In the genomic region with DNA sequence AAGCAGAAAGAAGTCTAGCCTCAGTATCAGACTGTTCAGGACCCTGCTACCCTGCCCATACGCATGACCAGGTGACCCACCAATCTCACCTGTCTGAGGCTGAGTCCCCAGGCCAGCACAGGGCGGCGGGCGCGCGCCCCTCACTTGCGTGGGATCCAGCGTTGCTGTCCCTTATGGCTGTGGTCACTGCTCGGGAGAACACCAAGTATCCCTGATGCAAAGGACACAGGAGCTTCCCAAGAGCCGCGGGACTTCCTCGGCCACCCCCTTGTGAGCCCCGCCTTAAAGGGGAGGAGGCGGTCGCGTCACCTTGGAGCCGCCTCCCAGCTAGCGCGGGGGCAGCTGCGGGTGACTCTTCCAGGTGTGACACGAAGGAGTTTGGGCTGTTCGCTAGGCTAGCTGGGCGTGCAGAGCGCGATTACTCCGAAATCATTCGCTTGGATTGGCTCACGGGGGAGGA, we compare ENCODE assay signal across 8 mouse cellular contexts. TPM values are rescaled to one million over a fixed set of nuclear protein-coding genes. Genes with fewer than 3 reads are reported as not detected.
A peak's percentile ranks its signal among the peaks of the same experiment; 100 is the strongest.
DNase-seq lines count a peak whose midpoint lies in the region; ATAC-seq lines count a peak whose summit lies in the region.

Gene Mctp2, minus strand, starts transcription at position 227 of the 460 bp plus-strand sequence.

- peak within 1 kb of the TSS; percentile 24; the same call in 1 of the 2 replicates for H3K9ac ChIP-seq in embryonic facial prominence, embryonic 15.5 days
- H3K9ac ChIP-seq in heart, embryonic 16.5 days (ENCODE audit: low read length), result peak within 1 kb of the TSS; percentile 69
- H3K9ac ChIP-seq in lung, embryonic 16.5 days (ENCODE audit: low read length), result peak within 1 kb of the TSS; percentile 78

- H3K4me2 ChIP-seq in embryonic facial prominence, embryonic 15.5 days (replicated peaks), result peak within 1 kb of the TSS; percentile 95
- H3K4me2 ChIP-seq in heart, embryonic 16.5 days (ENCODE audit: low read depth, low read length), result peak within 1 kb of the TSS; percentile 94
- H3K4me2 ChIP-seq in lung, embryonic 16.5 days (ENCODE audit: low read depth, low read length), result peak within 1 kb of the TSS; percentile 95

- 0% methylated on average over 28 of the region's 28 CpGs for WGBS in embryonic facial prominence, embryonic 15.5 days
- WGBS in heart, embryonic 16.5 days, result 0% methylated on average over 28 of the region's 28 CpGs
- under 1% methylated on average over 28 of the region's 28 CpGs for WGBS in lung, embryonic 16.5 days

- H3K4me3 ChIP-seq in embryonic facial prominence, embryonic 15.5 days (replicated peaks), result peak within 1 kb of the TSS; percentile 54
- peak within 1 kb of the TSS; percentile 61 for H3K4me3 ChIP-seq in heart, embryonic 16.5 days (ENCODE audit: low read length)
- peak within 1 kb of the TSS; percentile 78 for H3K4me3 ChIP-seq in lung, embryonic 16.5 days (ENCODE audit: low read length)

- H3K36me3 ChIP-seq in embryonic facial prominence, embryonic 15.5 days, result no peaks in the 10 kb centered on the region
- no peaks in the 10 kb centered on the region for H3K36me3 ChIP-seq in heart, embryonic 16.5 days (ENCODE audit: control insufficient read depth, insufficient read depth)
- no peaks in the 10 kb centered on the region for H3K36me3 ChIP-seq in lung, embryonic 16.5 days (ENCODE audit: control insufficient read depth, insufficient read depth, low read length)

- peak; percentile 4 for DNase-seq in gastrocnemius, adult 18-20 months (ENCODE audit: low spot score)
- no peak for DNase-seq in gastrocnemius, postnatal 36 days
- DNase-seq in kidney, postnatal 14 days, result peak; percentile 76
- DNase-seq in ovary, postnatal 10 days (ENCODE audit: low spot score), result peak; percentile 10
- peak; percentile 91 for DNase-seq in thymus, postnatal 0 days (ENCODE audit: low spot score)

- intact Hi-C loops in gastrocnemius, postnatal 36 days (cut with DNase I), result no loop called here

- 0 out of 2 replicates have a peak, but pooled peaks cover 3% of the 10 kb centered on the region for H3K27me3 ChIP-seq in embryonic facial prominence, embryonic 15.5 days
- no peaks in the 10 kb centered on the region for H3K27me3 ChIP-seq in heart, embryonic 16.5 days (ENCODE audit: control insufficient read depth, insufficient read depth, low read length)
- H3K27me3 ChIP-seq in lung, embryonic 16.5 days (ENCODE audit: control insufficient read depth, insufficient read depth, low read depth, low read length), result no peaks in the 10 kb centered on the region

- peak; percentile 84 for ATAC-seq in embryonic facial prominence, embryonic 15.5 days (ENCODE audit: insufficient number of reproducible peaks, low FRiP score, low TSS enrichment, low read depth)
- peak; percentile 83 for ATAC-seq in heart, embryonic 16.5 days (replicated peaks; ENCODE audit: extremely low read depth, insufficient read depth, low FRiP score)
- ATAC-seq in lung, embryonic 16.5 days (ENCODE audit: low read depth), result peak; percentile 96

- H3K4me1 ChIP-seq in embryonic facial prominence, embryonic 15.5 days, result no peaks in the 10 kb centered on the region
- peaks cover 2% of the 10 kb centered on the region; the same call in 1 of the 2 replicates for H3K4me1 ChIP-seq in heart, embryonic 16.5 days (ENCODE audit: control insufficient read depth, insufficient read depth, low read length)
- H3K4me1 ChIP-seq in lung, embryonic 16.5 days (replicated peaks; ENCODE audit: control insufficient read depth, insufficient read depth, low read length), result no peaks in the 10 kb centered on the region; the same call in 1 of the 2 replicates

- H3K27ac ChIP-seq in embryonic facial prominence, embryonic 15.5 days (replicated peaks), result peak within 1 kb of the TSS; percentile 44; the same call in 1 of the 2 replicates
- H3K27ac ChIP-seq in heart, embryonic 16.5 days (ENCODE audit: low read length), result no peak within 1 kb of the TSS
- H3K27ac ChIP-seq in lung, embryonic 16.5 days (ENCODE audit: low read length), result peak within 1 kb of the TSS; percentile 26; the same call in 1 of the 2 replicates

- no peaks in the 10 kb centered on the region for H3K9me3 ChIP-seq in embryonic facial prominence, embryonic 15.5 days (replicated peaks)
- H3K9me3 ChIP-seq in heart, embryonic 16.5 days (replicated peaks; ENCODE audit: control insufficient read depth, low read length), result no peaks in the 10 kb centered on the region
- H3K9me3 ChIP-seq in lung, embryonic 16.5 days (ENCODE audit: control insufficient read depth, low read length), result no peaks in the 10 kb centered on the region

RNA-seq across cellular contexts. Expression of gene Mctp2, which starts in this region (rescaled TPM):
- total RNA-seq in gastrocnemius, adult 18-20 months (2021), result under 1 TPM; 0.05 to 0.12 TPM
- under 1 TPM in 1 of 2 experiments, not detected in 1; 0.08 TPM for total RNA-seq in gastrocnemius, postnatal 36 days (2021)
- polyA plus RNA-seq in embryonic facial prominence, embryonic 15.5 days (2015; fragmentation: Nextera tagmentation; extraction: Ambion mirVana), result 1.7 TPM in 2 replicates
- polyA plus RNA-seq in heart, embryonic 16.5 days (2015; fragmentation: Nextera tagmentation; extraction: Ambion mirVana), result 0.63 and 0.76 TPM in 2 replicates
- polyA plus RNA-seq in lung, embryonic 16.5 days (2015; fragmentation: Nextera tagmentation; extraction: Ambion mirVana), result 4.4 and 4.6 TPM in 2 replicates
- polyA plus RNA-seq in thymus, postnatal 0 days (2015; fragmentation: Nextera tagmentation; extraction: Ambion mirVana), result 3.4 and 4.0 TPM in 2 replicates

Comparison
In these comparisons a context has a peak if more than half of its experiments do, and no peak if none do; other contexts are left out.
1. Peak in DNase-seq in gastrocnemius, adult 18-20 months; RNA of the gene not detected or under 1 TPM.
2. Peak in ATAC-seq, H3K4me3 ChIP-seq, H3K9ac ChIP-seq and H3K4me2 ChIP-seq in heart, embryonic 16.5 days; RNA of the gene not detected or under 1 TPM.
3. DNase-seq: peak in kidney, postnatal 14 days (single experiment), ovary, postnatal 10 days (single experiment) and thymus, postnatal 0 days (single experiment); none in gastrocnemius, postnatal 36 days (0 of 2).
4. H3K9ac ChIP-seq: peak in every context shown above with its lines; median percentile 78 in lung, embryonic 16.5 days; 69 in heart, embryonic 16.5 days; 24 in embryonic facial prominence, embryonic 15.5 days.
5. Peak in every context shown above with its lines, with median percentiles within 50 percentile points of each other: ATAC-seq, H3K4me2 ChIP-seq and H3K4me3 ChIP-seq.